Mouse (Mus musculus) thymus, adult 2 months (tissue): ENCODE measurements at regions not wholly inside any gene's neighbourhood (a gene's known extent, or its start where the extent isn't known, plus 50 kb on each side); places are given as distances from the start of the nearest gene placed in this dataset.

Experiments used
- DNase-seq: peaks from one replicate; pipeline ENCODE4 v3.0.0; 2021
- H3K27ac ChIP-seq: fragments of 200-500 bp; 2 replicates; pipeline ENCODE4 v1.5.1; 2012; ENCODE audit warnings: low read length, control low read depth; ENCODE audit not compliant: control insufficient read depth, insufficient read depth
- H3K27me3 ChIP-seq: fragments of 200-500 bp; 2 replicates; pipeline ENCODE4 v1.6.1; 2012; ENCODE audit warnings: mild to moderate bottlenecking, low read length, moderate library complexity, mixed read lengths; ENCODE audit not compliant: control insufficient read depth, insufficient read depth
- H3K36me3 ChIP-seq: fragments of 200-500 bp; 2 replicates; pipeline ENCODE4 v1.6.1; 2012; ENCODE audit warnings: mild to moderate bottlenecking, low read length, moderate library complexity; ENCODE audit not compliant: control insufficient read depth, insufficient read depth
- H3K4me1 ChIP-seq: fragments of 200-500 bp; replicated peaks from 2 replicates; pipeline ENCODE4 v1.6.1; 2012; ENCODE audit warnings: low read length; ENCODE audit not compliant: control insufficient read depth, insufficient read depth
- H3K4me3 ChIP-seq: fragments of 200-500 bp; 2 replicates; pipeline ENCODE4 v1.5.1; 2012; ENCODE audit warnings: mild to moderate bottlenecking, low read length, control low read depth, moderate library complexity; ENCODE audit not compliant: control insufficient read depth, insufficient read depth
- CTCF ChIP-seq: fragments of 200-500 bp; IDR thresholded peaks from 2 replicates; pipeline ENCODE4 v1.5.1; 2012; ENCODE audit warnings: mild to moderate bottlenecking, control low read depth, low read length, moderate library complexity, borderline replicate concordance; ENCODE audit not compliant: control insufficient read depth, poor library complexity, insufficient read depth; ENCODE audit errors: extremely low read depth
- POLR2A ChIP-seq: fragments of 200-500 bp; IDR thresholded peaks from 2 replicates; pipeline ENCODE4 v1.6.1; 2012; ENCODE audit warnings: mild to moderate bottlenecking, low read length, control low read depth, moderate library complexity; ENCODE audit not compliant: control insufficient read depth, poor library complexity, insufficient read depth; ENCODE audit errors: extremely low read depth
- WGBS: fragments of 180-500 bp; shearing (Covaris S2); methylation state at CpG from one replicate; pipeline ENCODE4 v1.1.7; 2018; 5-methylcytosine and 5-hydroxymethylcytosine counted together

GRCm38 (mm10) chr11:32939102-32939501 is 114.7 kb upstream of the Smim23 start:
- TF ChIP-seq POLR2A, result no peak
- no peak for TF ChIP-seq CTCF
- Histone ChIP-seq H3K4me1 (no peaks in the 10 kb centered on the region), H3K36me3 (no peaks in the 10 kb centered on the region), H3K4me3 (no peak overlapping the region), H3K27ac (no peak overlapping the region), H3K27me3 (no peaks in the 10 kb centered on the region)
- 85% methylated on average over 1 of the region's 1 CpGs for whole genome bisulfite sequencing
- DNase-seq, result no peak

GRCm38 (mm10) chr11:32937167-32937566 is 112.8 kb upstream of the Smim23 start:
- Histone ChIP-seq H3K27me3 (no peaks in the 10 kb centered on the region), H3K4me3 (no peak overlapping the region), H3K4me1 (no peaks in the 10 kb centered on the region), H3K36me3 (no peaks in the 10 kb centered on the region), H3K27ac (no peak overlapping the region)
- no peak for DNase-seq
- WGBS, result 18% methylated on average over 1 of the region's 1 CpGs
- no peak for TF ChIP-seq POLR2A
- TF ChIP-seq CTCF, result no peak

GRCm38 (mm10) chr11:32931928-32932327 is 107.5 kb upstream of the Smim23 start:
- 46% methylated on average over 9 of the region's 9 CpGs for WGBS
- no peaks in the 10 kb centered on the region for H3K36me3 ChIP-seq
- no peaks in the 10 kb centered on the region for H3K4me1 ChIP-seq
- H3K4me3 ChIP-seq, result no peak overlapping the region
- DNase-seq, result no peak
- TF ChIP-seq CTCF, result no peak
- no peak for TF ChIP-seq POLR2A
- H3K27ac ChIP-seq, result no peak overlapping the region
- no peaks in the 10 kb centered on the region for H3K27me3 ChIP-seq

- H3K27me3 ChIP-seq, result no peaks in the 10 kb centered on the region
- 31% methylated on average over 14 of the region's 14 CpGs for WGBS
These were observed 106.6 kb upstream of the Smim23 start for GRCm38 (mm10) chr11:32931018-32931417.

GRCm38 (mm10) chr11:32928837-32929236 is 104.4 kb upstream of the Smim23 start:
- no peak overlapping the region for H3K27ac ChIP-seq
- H3K36me3 ChIP-seq, result no peaks in the 10 kb centered on the region
- TF ChIP-seq POLR2A (no peak), CTCF (no peak)
- no peak for DNase-seq
- H3K4me1 ChIP-seq, result no peaks in the 10 kb centered on the region
- 87% methylated on average over 2 of the region's 2 CpGs for WGBS
- no peak overlapping the region for H3K4me3 ChIP-seq
- no peaks in the 10 kb centered on the region for H3K27me3 ChIP-seq

More at GRCm38 (mm10) chr11:32931018-32931417, 106.6 kb upstream of the Smim23 start:
- H3K4me1 ChIP-seq, result no peaks in the 10 kb centered on the region
- H3K27ac ChIP-seq, result no peak overlapping the region
- no peak overlapping the region for H3K4me3 ChIP-seq
- no peaks in the 10 kb centered on the region for H3K36me3 ChIP-seq
- TF ChIP-seq POLR2A (no peak), CTCF (no peak)
- DNase-seq, result no peak

- TF ChIP-seq CTCF (no peak), POLR2A (no peak)
- no peak for DNase-seq
- H3K4me1 ChIP-seq, result no peaks in the 10 kb centered on the region
- no peak overlapping the region for H3K4me3 ChIP-seq
- H3K27ac ChIP-seq, result no peak overlapping the region
- H3K36me3 ChIP-seq, result no peaks in the 10 kb centered on the region
- no peaks in the 10 kb centered on the region for H3K27me3 ChIP-seq
- 41% methylated on average over 33 of the region's 33 CpGs for WGBS
These were observed 101.2 kb upstream of the Smim23 start for GRCm38 (mm10) chr11:32925421-32926271.
